Mouse (Mus musculus): ENCODE results near the gene Acsl3. TPM values are rescaled to one million over a fixed set of nuclear protein-coding genes. Genes with fewer than 3 reads are reported as not detected.
A peak's percentile ranks its signal among the peaks of the same experiment; 100 is the strongest.

The Acsl3 gene
- polyA plus RNA-seq, 1 experiment from 2014 or later = 45.3 TPM

DNA sequence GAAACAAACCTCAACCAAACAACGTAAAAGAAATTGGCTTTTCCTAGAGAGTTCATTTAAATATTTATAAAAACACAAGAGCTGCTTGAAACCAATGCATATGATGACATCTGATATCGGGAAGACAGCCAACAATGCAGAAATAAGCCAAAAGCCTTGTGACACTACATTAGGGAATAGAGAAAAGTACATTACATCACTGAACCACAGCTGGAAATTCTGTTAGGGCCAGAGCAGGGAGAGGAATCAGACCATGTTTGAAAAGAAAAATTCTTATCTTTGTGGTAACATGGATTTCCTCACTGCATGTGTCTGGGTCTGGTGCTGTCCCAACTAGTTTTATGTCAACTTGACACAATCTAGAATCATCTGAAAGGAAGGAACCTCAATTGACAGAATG lies 15.4 kb upstream of the Acsl3 start:
- no peak for DNase-seq (ENCODE audit: low spot score)
- no peak overlapping the region for H3K27ac ChIP-seq (ENCODE audit: low read depth, low read length)
- no peak overlapping the region for H3K4me2 ChIP-seq
- no peaks in the 10 kb centered on the region for H3K4me1 ChIP-seq (replicated peaks; ENCODE audit: control insufficient read depth, insufficient read depth, low read length)
- no peaks in the 10 kb centered on the region for H3K27me3 ChIP-seq (replicated peaks; ENCODE audit: control insufficient read depth, insufficient read depth, low read length)
- WGBS = 85% methylated on average over 2 of the region's 2 CpGs
- H3K4me3 ChIP-seq (ENCODE audit: low read depth, low read length) = no peak overlapping the region
- no peaks in the 10 kb centered on the region for H3K36me3 ChIP-seq (ENCODE audit: control insufficient read depth, insufficient read depth, low read length)
- H3K9me3 ChIP-seq (ENCODE audit: control insufficient read depth, low read length) = no peaks in the 10 kb centered on the region
- ATAC-seq (replicated peaks; ENCODE audit: low FRiP score) = no peak
- no peak overlapping the region for H3K9ac ChIP-seq (ENCODE audit: low read depth, low read length)

DNA sequence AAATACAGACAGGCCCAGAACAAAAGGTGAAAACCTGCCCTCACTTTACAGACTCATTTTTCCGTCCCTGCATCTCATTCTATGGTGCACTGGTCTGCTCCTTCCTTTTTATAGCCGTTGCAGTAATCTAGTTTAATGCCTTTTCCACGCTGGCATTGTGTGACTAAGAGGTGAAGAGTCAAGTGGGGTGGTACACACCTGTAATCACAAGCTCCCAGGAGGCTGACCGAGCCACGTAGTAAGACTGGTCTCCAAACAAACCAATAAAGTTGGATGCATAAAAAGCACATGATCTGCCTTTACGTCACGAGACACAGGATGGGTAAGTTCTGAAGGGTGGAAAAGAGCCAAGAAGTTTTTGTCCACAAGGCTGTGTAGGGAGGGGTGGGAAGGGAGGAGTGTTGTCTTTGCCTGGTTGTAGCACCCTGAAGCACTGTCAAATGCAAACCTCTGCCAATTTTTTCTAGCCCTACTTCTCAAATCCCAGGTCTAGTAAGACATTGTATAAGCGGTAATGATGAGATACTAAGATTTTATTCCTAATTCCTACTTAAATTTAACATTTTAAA lies 10.2 kb upstream of the Acsl3 start:
- WGBS = 69% methylated on average over 8 of the region's 8 CpGs

DNA sequence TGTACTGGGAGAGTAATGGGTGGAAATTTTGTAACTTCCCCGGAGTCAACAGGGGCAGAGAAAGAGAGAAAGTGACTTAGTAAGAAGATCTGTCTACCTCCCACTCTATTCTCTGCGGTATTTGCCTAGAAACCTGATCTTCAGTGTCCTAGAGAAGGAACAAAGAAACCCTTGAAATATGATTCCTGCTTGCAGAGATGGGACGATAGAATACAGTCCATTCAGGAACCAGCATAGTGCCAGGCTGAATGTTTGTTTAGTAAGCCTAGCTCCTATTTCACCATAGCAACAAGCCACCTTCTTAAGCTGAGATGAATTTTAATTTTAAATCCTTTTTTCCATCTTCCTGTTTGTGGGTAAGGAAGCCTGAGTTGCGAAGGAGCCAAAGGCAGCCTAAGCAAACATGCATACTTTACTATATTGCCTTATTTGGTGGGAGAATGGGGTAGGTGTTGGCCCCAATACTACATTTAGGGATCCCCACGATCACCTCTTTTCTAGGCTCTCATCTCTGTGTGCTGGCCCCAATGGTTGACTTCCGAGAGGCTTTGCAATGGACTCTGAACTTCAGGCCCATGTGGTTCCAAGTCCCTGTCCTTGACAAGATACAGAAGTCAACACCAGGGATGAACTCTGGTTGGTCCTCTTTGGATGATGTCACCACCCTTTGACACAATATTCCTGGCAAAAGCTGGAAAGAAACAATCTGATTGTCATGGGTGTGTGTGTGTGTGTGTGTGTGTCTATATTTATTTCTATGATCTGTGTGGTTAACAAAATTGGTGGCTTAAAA lies 8.2 kb upstream of the Acsl3 start:
- no peaks in the 10 kb centered on the region for H3K9me3 ChIP-seq (ENCODE audit: control insufficient read depth, low read length)

More for the DNA sequence above, 10.2 kb upstream of the Acsl3 start:
- Histone ChIP-seq H3K4me1 (replicated peaks; ENCODE audit: control insufficient read depth, insufficient read depth, low read length) (no peaks in the 10 kb centered on the region), H3K27me3 (replicated peaks; ENCODE audit: control insufficient read depth, insufficient read depth, low read length) (no peaks in the 10 kb centered on the region), H3K27ac (ENCODE audit: low read depth, low read length) (no peak overlapping the region), H3K4me2 (no peak overlapping the region), H3K9me3 (ENCODE audit: control insufficient read depth, low read length) (no peaks in the 10 kb centered on the region), H3K36me3 (ENCODE audit: control insufficient read depth, insufficient read depth, low read length) (no peaks in the 10 kb centered on the region), H3K4me3 (ENCODE audit: low read depth, low read length) (no peak overlapping the region), H3K9ac (ENCODE audit: low read depth, low read length) (no peak overlapping the region)
- DNase-seq (ENCODE audit: low spot score) (no peak), ATAC-seq (replicated peaks; ENCODE audit: low FRiP score) (no peak)

DNA sequence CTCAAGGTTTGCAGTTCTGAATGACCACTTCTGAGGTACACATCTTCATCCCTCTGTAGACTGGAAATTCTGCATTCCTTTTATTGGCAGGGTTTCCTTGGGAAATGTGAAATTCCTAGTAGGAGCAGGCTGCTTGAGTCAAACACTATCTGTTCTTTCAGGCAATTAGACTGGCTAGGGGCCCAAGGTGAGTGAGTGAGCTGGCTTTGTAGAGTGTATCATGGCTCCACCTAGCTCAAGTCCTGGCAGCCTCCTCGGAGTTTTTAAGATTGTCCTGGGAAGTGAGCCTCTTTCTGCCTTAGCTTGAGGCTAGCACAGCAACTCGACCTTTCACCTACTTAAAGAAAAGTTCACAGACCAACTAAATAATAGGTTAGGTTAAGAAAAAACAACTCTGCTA lies 1.2 kb upstream of the Acsl3 start:
- Histone ChIP-seq H3K9me3 (ENCODE audit: control insufficient read depth, low read length) (no peaks in the 10 kb centered on the region), H3K9ac (ENCODE audit: low read depth, low read length) (no peak overlapping the region), H3K4me2 (no peak overlapping the region), H3K27ac (ENCODE audit: low read depth, low read length) (no peak overlapping the region), H3K27me3 (replicated peaks; ENCODE audit: control insufficient read depth, insufficient read depth, low read length) (no peaks in the 10 kb centered on the region), H3K36me3 (ENCODE audit: control insufficient read depth, insufficient read depth, low read length) (no peaks in the 10 kb centered on the region), H3K4me3 (ENCODE audit: low read depth, low read length) (no peak overlapping the region), H3K4me1 (replicated peaks; ENCODE audit: control insufficient read depth, insufficient read depth, low read length) (peaks cover 15% of the 10 kb centered on the region)
- DNase-seq (ENCODE audit: low spot score) = no peak
- 34% methylated on average over 2 of the region's 2 CpGs for WGBS
- no peak for ATAC-seq (replicated peaks; ENCODE audit: low FRiP score)

More for the DNA sequence above, 8.2 kb upstream of the Acsl3 start:
- ATAC-seq (replicated peaks; ENCODE audit: low FRiP score) (no peak), DNase-seq (ENCODE audit: low spot score) (no peak)
- H3K4me2 ChIP-seq = no peak overlapping the region
- 54% methylated on average over 6 of the region's 6 CpGs for WGBS
- no peak overlapping the region for H3K27ac ChIP-seq (ENCODE audit: low read depth, low read length)
- H3K27me3 ChIP-seq (replicated peaks; ENCODE audit: control insufficient read depth, insufficient read depth, low read length) = no peaks in the 10 kb centered on the region
- H3K36me3 ChIP-seq (ENCODE audit: control insufficient read depth, insufficient read depth, low read length) = no peaks in the 10 kb centered on the region
- H3K4me1 ChIP-seq (replicated peaks; ENCODE audit: control insufficient read depth, insufficient read depth, low read length) = no peaks in the 10 kb centered on the region
- H3K9ac ChIP-seq (ENCODE audit: low read depth, low read length) = no peak overlapping the region
- H3K4me3 ChIP-seq (ENCODE audit: low read depth, low read length) = no peak overlapping the region

DNA sequence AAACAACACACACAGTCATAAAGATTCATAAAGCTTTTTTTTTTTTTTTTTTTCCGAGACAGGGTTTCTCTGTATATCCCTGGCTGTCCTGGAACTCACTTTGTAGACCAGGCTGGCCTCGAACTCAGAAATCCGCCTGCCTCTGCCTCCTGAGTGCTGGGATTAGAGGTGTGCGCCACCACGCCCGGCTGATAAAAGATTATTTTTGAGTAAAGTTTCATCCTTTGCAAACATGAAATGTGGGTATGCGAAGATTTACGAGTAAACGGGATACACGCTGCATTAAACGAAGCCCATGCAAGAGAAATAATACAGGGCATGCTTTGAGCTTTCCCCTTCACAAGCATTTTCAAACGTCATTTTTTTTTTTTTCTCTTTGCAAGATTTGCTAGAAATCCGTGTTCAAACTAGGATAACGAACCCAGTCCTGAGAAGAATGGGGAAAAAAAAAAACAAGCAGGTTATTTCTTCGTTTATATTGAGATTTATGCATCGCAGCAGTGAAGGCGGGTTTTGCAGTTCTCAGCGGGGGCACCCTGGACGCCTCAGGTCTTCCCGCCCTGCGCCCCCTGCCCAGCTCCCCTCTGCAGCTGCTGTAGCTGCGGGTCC lies 500 bp upstream of the Acsl3 start:
- no peaks in the 10 kb centered on the region for H3K36me3 ChIP-seq (ENCODE audit: control insufficient read depth, insufficient read depth, low read length)
- ATAC-seq (replicated peaks; ENCODE audit: low FRiP score) (no peak), DNase-seq (ENCODE audit: low spot score) (no peak)
- peak overlapping the region; percentile 69 for H3K4me2 ChIP-seq
- H3K4me1 ChIP-seq (replicated peaks; ENCODE audit: control insufficient read depth, insufficient read depth, low read length) = peaks cover 15% of the 10 kb centered on the region
- no peaks in the 10 kb centered on the region for H3K27me3 ChIP-seq (replicated peaks; ENCODE audit: control insufficient read depth, insufficient read depth, low read length)
- no peaks in the 10 kb centered on the region for H3K9me3 ChIP-seq (ENCODE audit: control insufficient read depth, low read length)
- 30% methylated on average over 22 of the region's 22 CpGs for WGBS
- peak overlapping the region; percentile 54; the same call in 1 of the 2 replicates for H3K9ac ChIP-seq (ENCODE audit: low read depth, low read length)
- no peak overlapping the region; the same call in 1 of the 2 replicates for H3K27ac ChIP-seq (ENCODE audit: low read depth, low read length)
- peak overlapping the region; percentile 94 for H3K4me3 ChIP-seq (ENCODE audit: low read depth, low read length)

DNA sequence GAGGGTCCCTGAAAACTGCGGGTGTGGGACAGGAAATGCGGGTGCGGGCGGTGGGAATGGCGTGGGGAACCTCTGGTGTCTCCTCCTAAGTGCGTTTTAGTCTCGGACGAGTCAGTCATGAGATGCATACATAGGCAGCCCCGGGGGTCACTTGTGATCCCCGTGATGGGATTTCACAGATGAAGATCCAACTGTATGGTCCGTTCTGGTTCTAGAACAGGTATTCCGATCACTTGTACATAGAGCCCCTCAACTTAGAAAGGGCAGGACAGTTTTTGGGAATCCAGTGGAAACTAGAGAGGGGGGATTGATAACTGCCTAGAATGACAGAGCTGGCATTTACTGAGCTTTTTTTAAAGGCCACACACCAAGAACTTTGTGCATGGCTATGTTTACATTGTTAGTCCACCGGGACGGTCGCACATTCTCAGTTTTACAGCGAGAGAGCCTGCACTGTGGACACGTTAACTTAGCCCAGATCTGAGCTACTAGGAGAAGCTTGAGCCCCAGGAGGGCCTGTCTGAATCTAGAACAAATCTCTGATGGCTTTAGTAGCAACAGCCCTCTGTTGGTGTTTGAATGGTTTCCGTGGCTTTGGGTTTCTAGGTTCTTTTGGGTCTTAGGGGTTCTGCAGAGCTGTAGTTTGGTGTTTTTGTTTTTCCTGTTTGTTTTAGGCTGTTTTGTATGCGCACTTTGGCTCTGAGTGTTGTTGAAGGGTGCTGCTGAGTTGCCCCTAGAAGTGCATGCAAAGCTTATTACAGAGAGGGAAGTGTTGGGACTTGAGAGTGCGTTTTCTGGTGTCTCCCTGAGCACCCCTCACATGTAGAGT lies 1.0 kb downstream of the Acsl3 start:
- ATAC-seq (replicated peaks; ENCODE audit: low FRiP score) = no peak
- Histone ChIP-seq H3K27me3 (replicated peaks; ENCODE audit: control insufficient read depth, insufficient read depth, low read length) (no peaks in the 10 kb centered on the region), H3K4me1 (replicated peaks; ENCODE audit: control insufficient read depth, insufficient read depth, low read length) (peaks cover 15% of the 10 kb centered on the region), H3K36me3 (ENCODE audit: control insufficient read depth, insufficient read depth, low read length) (no peaks in the 10 kb centered on the region), H3K4me2 (peak overlapping the region; percentile 69), H3K9me3 (ENCODE audit: control insufficient read depth, low read length) (no peaks in the 10 kb centered on the region), H3K4me3 (ENCODE audit: low read depth, low read length) (peak overlapping the region; percentile 94), H3K9ac (ENCODE audit: low read depth, low read length) (peak overlapping the region; percentile 97), H3K27ac (ENCODE audit: low read depth, low read length) (peak overlapping the region; percentile 88)
- WGBS = 4% methylated on average over 20 of the region's 20 CpGs
- peak; percentile 36 for DNase-seq (ENCODE audit: low spot score)

DNA sequence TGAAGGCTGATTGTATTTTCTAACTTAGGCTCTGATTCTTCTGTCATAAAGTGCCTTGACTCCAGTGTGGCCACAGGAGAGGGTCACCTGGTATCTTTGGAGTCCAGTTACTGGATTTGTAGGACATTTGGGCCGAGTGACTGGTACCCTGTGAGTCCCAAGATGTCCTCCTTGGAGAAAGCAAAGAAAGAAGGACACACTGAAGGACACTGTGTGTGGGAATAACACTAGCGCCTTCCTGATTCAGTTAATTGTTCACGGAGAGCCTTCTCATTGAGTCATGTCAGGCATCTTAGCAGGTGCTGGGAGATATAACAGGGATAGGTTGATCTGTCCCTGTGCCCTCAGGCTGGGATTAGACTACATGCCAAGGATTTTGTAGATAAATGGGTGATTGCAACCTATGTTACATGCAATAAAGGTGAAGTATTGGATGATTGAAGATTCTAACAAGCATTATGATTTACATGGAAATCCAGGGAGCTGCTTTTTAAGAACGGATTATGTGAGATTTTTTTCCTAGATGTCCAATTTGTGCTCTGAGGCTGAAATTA lies 1.7 kb downstream of the Acsl3 start:
- ATAC-seq (replicated peaks; ENCODE audit: low FRiP score) (no peak), DNase-seq (ENCODE audit: low spot score) (no peak)
- peak overlapping the region; percentile 97 for H3K9ac ChIP-seq (ENCODE audit: low read depth, low read length)
- peaks cover 2% of the 10 kb centered on the region; the same call in 1 of the 2 replicates for H3K36me3 ChIP-seq (ENCODE audit: control insufficient read depth, insufficient read depth, low read length)
- peak overlapping the region; percentile 69 for H3K4me2 ChIP-seq
- no peak overlapping the region for H3K27ac ChIP-seq (ENCODE audit: low read depth, low read length)
- 53% methylated on average over 4 of the region's 4 CpGs for WGBS
- H3K4me1 ChIP-seq (replicated peaks; ENCODE audit: control insufficient read depth, insufficient read depth, low read length) = peaks cover 15% of the 10 kb centered on the region
- no peaks in the 10 kb centered on the region for H3K27me3 ChIP-seq (replicated peaks; ENCODE audit: control insufficient read depth, insufficient read depth, low read length)
- peak overlapping the region; percentile 94 for H3K4me3 ChIP-seq (ENCODE audit: low read depth, low read length)
- H3K9me3 ChIP-seq (ENCODE audit: control insufficient read depth, low read length) = no peaks in the 10 kb centered on the region

DNA sequence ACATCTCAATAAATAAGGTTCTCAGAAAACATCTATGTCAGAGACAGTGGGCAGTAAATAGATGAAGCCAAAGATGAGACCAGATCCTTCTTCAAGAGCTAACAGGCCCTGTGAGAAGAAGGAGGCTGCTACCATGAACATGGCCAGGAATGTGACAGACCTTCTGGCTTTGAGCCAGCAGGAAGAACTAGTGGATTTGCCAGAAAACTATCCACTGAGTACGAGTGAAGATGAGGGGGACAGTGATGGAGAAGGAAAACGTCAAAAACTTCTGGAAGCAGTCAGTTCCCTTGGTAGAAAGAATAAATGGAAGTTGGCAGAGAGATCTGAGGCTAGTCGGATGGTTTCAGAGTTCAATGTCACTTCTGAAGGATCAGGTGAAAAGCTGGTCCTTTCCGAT lies 6.7 kb downstream of the Acsl3 start:
- Histone ChIP-seq H3K4me2 (no peak overlapping the region), H3K27me3 (replicated peaks; ENCODE audit: control insufficient read depth, insufficient read depth, low read length) (no peaks in the 10 kb centered on the region), H3K9me3 (ENCODE audit: control insufficient read depth, low read length) (no peaks in the 10 kb centered on the region), H3K36me3 (ENCODE audit: control insufficient read depth, insufficient read depth, low read length) (peaks cover 17% of the 10 kb centered on the region), H3K9ac (ENCODE audit: low read depth, low read length) (no peak overlapping the region), H3K4me3 (ENCODE audit: low read depth, low read length) (no peak overlapping the region), H3K27ac (ENCODE audit: low read depth, low read length) (no peak overlapping the region), H3K4me1 (replicated peaks; ENCODE audit: control insufficient read depth, insufficient read depth, low read length) (peaks cover 10% of the 10 kb centered on the region)
- 88% methylated on average over 4 of the region's 4 CpGs for WGBS
- DNase-seq (ENCODE audit: low spot score) (no peak), ATAC-seq (replicated peaks; ENCODE audit: low FRiP score) (no peak)
